Mouse (Mus musculus) E14TG2a.4 (cell line): ENCODE data around the gene Psrc1.

Experiments
- CTCF ChIP-seq: conservative IDR thresholded peaks from 2 replicates; pipeline ENCODE4 v1.5.1; 2014; ENCODE audit warnings: low read length
- NANOG ChIP-seq: IDR thresholded peaks from 2 replicates; pipeline ENCODE4 v1.6.1; 2014; ENCODE audit warnings: borderline replicate concordance, low read length, mixed read lengths
- POU5F1 ChIP-seq: IDR thresholded peaks from 2 replicates; pipeline ENCODE4 v1.6.1; 2014; ENCODE audit warnings: low read length, borderline replicate concordance

DNA sequence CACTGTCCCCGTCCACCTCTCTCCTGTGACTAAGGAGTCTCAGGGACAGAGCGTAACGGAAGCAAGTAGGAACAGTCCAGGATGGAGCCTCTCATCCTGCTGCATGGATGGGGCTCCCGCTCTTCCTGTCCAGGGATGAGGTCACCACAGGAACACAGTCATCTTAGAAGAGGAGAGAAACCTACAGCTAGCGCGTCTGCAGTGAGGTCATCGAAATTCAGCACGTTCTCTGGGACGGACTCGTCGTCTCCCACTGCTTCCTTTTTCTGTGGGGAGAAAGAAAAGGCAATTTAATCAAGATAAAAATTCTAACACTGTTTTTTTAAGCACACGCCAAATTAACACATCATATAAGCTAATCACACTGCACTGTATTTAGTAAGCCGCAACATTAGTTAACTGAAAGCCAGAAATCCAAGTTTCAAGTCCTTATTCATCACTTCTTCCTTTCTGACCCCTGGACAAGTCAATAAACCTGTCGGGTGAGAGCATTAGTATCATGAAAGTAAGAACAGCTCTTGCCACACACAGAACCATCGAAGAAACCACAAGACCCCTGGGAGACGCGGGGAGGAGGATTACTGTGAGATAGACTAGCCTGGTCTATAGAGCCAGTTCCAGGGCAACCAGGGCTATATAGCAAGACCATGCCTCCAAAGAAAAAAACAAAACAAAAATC, 52.2 kb downstream of the Psrc1 start:
- TF ChIP-seq CTCF, result no peak
- no peak for TF ChIP-seq POU5F1
- no peak for TF ChIP-seq NANOG
